Mouse (Mus musculus) adrenal gland, postnatal 14 days (tissue): ENCODE measurements at regions not wholly inside any gene's neighbourhood (a gene's known extent, or its start where the extent isn't known, plus 50 kb on each side); places are given as distances from the start of the nearest gene placed in this dataset.

Experiments
- DNase-seq: peaks from one replicate; pipeline ENCODE4 v3.0.0; 2021; ENCODE audit warnings: mixed read lengths

GRCm38 (mm10) chr6:31995977-31996376, 54.1 kb upstream of the 1700012A03Rik start:
- no peak for DNase-seq

DNA sequence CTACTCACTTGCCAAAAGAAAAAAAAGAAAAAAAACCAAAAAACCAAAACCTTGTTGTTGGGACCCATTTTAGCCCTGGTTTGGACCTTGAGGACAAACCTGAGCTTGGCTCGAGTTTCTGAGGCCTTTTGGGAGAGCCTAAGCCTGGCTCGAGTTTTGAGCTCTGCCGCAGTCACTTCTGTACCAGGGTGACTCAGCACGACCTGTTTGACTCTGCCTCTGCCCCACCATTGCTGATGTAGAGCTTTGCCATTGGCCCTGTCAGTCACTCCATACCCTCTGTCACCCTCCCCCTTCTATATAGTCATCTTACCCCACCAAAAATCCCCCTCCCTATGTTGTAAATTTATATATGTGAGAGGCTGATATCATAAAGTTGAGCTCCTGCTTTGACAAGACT, 54.8 kb upstream of the 1700012A03Rik start:
- DNase-seq: no peak

DNA sequence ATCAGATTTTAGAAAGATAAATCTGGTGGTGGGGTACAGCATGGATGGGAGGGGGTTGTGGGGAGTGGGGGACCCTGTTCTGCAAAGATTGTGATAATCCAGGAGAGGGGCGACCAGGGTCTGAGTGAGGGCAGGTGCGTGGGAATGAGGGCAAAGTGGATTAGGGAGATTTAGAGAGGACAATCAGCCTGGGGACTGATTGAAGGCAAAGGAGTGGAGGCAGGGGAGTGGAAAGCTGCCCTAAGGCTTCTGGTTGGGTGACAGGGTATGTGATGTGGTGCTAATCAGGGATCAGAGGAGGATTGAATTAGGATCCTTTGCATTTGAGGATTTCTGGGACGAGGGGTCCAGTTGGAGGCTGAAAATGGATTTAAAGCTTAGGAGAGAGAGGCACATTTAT, 64.3 kb upstream of the 1700012A03Rik start:
- DNase-seq: no peak

- no peak for DNase-seq
Measured at GRCm38 (mm10) chr6:31976705-31977104, 73.3 kb upstream of the 1700012A03Rik start.

GRCm38 (mm10) chr6:31948063-31948481, 102.0 kb upstream of the 1700012A03Rik start:
- no peak for DNase-seq

GRCm38 (mm10) chr6:31946572-31946971, 103.5 kb upstream of the 1700012A03Rik start:
- DNase-seq: no peak

GRCm38 (mm10) chr6:31945347-31945746, 104.7 kb upstream of the 1700012A03Rik start:
- no peak for DNase-seq

DNA sequence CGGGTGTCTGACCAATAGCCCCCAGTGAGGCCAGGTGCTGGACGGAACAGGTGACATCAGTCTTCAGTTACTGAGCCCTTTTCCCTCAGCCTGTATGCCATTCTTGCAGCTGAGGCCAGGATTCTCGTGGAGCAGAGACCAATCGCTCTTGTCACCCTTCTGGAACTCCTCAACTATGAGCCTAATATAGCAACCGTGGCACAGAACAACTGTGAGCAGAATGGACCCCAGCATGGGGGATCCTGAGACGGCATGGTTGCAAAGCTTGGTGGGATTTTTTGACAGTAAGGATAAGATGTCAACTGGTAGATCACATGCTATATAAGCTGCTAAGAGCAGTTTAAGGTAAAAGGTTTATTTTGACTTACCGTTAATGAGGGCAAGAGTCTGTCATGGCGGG, 105.5 kb upstream of the 1700012A03Rik start:
- DNase-seq: no peak

- no peak for DNase-seq
Measured at GRCm38 (mm10) chr6:31942696-31943095, 107.3 kb upstream of the 1700012A03Rik start.

DNA sequence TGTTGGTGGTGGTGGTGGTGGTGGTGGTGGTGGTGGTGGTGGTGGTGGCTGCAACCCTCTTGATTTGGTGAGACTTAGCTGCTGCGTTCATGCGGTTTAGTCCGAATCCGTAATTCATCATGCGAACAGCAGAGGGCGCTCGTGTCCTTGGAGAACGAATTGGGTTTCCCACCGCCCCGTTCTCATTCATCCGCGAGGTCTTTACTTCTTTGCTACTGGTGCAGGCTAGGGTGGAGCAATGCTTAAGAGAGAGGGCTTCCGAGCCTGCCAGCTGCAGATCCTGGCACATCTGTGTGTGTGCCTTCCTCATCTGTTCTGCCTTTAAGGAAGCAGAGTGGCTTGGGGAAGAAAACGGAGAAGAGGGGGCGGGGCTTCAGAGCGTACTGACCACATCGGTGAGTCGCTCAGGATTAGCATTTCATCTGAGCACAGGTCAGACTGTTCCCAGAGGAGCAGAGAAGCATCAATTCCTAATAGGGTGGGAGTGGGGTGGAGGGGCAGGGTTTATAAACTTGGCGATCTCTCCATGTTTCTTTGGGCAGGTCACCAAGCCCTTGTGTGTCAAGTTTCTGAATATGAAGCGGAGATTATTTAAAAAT, 111.7 kb upstream of the 1700012A03Rik start:
- DNase-seq: peak; percentile 88

DNA sequence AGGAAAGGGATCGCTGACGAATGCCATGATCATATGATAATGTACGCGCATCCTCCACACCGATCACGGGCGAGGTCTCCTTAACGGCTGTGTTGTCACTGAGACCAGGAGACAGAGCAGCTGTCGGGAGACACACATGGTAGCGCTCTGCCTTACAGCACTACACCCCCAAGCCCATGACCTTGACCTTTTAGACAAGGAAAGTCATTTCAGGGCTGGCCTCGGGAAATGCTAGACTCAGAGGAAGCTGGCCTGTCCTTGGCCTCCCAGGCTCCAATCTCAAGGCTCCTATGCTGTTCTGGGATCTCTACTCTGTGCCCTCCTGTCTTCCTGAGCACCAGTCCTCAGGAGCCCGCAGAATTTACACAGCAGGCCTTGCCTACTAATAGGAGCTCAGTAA, 112.9 kb upstream of the 1700012A03Rik start:
- DNase-seq: peak; percentile 43

- no peak for DNase-seq
Measured at GRCm38 (mm10) chr6:31934826-31935225, 115.2 kb upstream of the 1700012A03Rik start.

DNA sequence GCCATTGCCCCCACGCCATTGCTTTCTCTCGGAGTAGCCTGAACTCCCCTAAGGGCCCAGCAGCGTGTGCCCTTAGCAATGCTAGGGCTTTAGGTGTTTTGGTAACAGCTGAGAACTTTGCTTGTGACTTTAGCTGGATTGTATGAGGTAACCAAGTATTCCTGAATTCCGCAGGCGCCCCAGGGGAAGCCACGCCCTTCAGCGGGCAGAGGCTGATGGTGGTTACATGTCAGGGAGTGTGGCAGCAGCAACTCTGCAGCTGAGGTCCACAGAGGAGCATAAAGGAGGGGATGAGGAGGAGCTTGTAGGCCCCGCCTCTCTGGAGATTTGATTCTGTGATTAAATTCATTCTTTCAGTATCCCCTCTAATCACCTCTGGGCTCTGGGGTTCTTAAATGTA, 116.1 kb upstream of the 1700012A03Rik start:
- no peak for DNase-seq

GRCm38 (mm10) chr6:31933364-31933763, 116.7 kb upstream of the 1700012A03Rik start:
- DNase-seq: no peak

DNA sequence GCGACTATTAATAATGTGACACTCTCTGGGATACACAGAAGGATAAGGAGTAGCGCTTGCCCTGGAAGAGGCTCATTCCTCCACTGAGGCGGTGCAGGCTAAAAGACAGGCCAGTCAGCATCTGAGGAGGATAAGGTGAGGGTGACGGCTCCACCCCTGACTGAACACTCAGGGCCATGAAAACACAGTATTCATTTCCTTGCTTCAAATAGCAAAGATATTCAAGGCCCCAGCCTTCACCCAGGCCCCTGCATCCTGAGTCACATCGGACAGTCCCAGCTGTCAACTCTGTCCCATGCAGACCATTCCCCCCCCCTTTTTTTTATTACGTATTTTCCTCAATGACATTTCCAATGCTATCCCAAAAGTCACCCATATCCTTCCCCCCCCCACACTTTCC, 118.9 kb upstream of the 1700012A03Rik start:
- peak; percentile 37 for DNase-seq

GRCm38 (mm10) chr6:31929165-31929564, 120.9 kb upstream of the 1700012A03Rik start:
- no peak for DNase-seq

- DNase-seq: peak; percentile 78
Measured at GRCm38 (mm10) chr6:31927181-31927580, 122.9 kb upstream of the 1700012A03Rik start.

DNA sequence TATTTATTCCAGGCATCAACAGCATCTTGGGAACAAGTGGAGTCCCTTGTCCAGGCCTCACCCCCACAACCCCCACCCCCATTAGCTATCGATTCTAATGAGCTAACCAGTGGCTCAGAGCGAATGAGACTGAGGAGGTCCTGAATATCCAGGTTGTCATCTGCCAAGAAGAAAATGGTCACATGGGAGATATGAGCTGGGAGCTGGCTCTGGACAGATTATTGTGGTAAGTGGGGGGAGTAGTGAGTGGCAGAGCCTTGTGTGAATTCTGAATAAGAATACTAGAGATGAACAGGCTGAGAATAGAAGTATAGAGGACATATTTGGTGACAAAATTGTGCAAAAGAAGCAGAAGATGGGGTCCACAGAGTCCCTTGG, 125.4 kb upstream of the 1700012A03Rik start:
- no peak for DNase-seq

- no peak for DNase-seq
Measured at GRCm38 (mm10) chr6:31923951-31924668, 125.9 kb upstream of the 1700012A03Rik start.

GRCm38 (mm10) chr6:31921561-31922152, 128.4 kb upstream of the 1700012A03Rik start:
- no peak for DNase-seq

DNA sequence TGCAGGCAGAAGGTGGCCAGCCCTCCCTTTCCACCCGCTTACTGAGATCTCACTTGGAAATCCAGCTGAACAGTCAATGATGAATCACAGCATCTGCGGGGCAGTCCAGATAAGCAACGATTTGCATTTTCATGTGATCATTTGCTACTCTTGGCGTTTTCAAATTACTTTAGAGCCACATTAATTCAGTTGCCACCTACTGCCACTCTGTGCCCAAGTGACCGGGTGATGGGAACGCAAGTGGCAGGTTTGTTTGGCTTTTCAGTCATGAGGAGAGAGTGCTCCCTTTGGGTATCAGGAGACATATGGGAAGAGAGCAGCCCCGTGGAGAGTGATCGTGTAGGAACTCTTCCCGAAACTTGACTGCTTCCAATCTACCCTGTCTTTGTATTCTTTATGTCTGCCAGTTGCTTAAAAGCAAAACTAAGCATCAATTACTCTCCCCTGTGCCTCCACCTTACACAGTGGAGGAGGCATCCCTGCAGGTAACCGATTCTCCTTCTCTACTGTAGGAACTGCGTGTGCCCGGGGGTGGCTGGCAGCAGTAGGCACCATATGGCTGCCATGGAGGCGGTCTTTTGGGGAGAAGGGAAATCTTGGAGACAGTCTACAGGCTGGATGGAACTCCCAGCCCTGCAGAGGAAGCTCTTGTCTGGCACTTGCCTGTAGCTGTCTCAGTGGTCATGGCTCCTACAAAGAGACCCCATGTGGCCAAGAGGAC, 132.5 kb upstream of the 1700012A03Rik start:
- DNase-seq: no peak

- no peak for DNase-seq
Measured at GRCm38 (mm10) chr6:31901791-31902190, 148.3 kb upstream of the 1700012A03Rik start.

- no peak for DNase-seq
Measured at GRCm38 (mm10) chr6:31899055-31899454, 151.0 kb upstream of the 1700012A03Rik start.
